Mouse (Mus musculus) layer of hippocampus, adult 18-20 months (tissue): ENCODE results near the gene Dennd4a. TPM values are rescaled to one million over a fixed set of nuclear protein-coding genes. Genes with fewer than 3 reads are reported as not detected.

Source experiments
- DNase-seq, 2 experiments: peaks; one replicate each; pipeline ENCODE4 v3.0.0; 2022; ENCODE audit warnings: low spot score in 2 of 2
- total RNA-seq, 2 experiments: library from RNA; stranded (reverse); gene quantifications; 2 replicates each; pipeline ENCODE4 v1.2.3; 2021

Dennd4a gene
- total RNA-seq, 2 experiments from 2014 or later, result 35.5 to 37.6 TPM

GRCm38 (mm10) chr9:64790673-64791660, 20.2 kb upstream of the Dennd4a start:
- no peak for DNase-seq

- no peak for DNase-seq
Observed at GRCm38 (mm10) chr9:64791676-64792075, 19.5 kb upstream of the Dennd4a start.

- no peak for DNase-seq
Observed at GRCm38 (mm10) chr9:64792379-64793274, 18.5 kb upstream of the Dennd4a start.

GRCm38 (mm10) chr9:64793275-64793590, 17.9 kb upstream of the Dennd4a start:
- DNase-seq, result no peak

GRCm38 (mm10) chr9:64793794-64794193, 17.3 kb upstream of the Dennd4a start:
- no peak for DNase-seq

GRCm38 (mm10) chr9:64794448-64795420, 16.4 kb upstream of the Dennd4a start:
- no peak for DNase-seq

- no peak for DNase-seq
Observed at GRCm38 (mm10) chr9:64795846-64796615, 15.1 kb upstream of the Dennd4a start.

GRCm38 (mm10) chr9:64797392-64797791, 13.7 kb upstream of the Dennd4a start:
- DNase-seq, result no peak

- no peak for DNase-seq
Observed at GRCm38 (mm10) chr9:64798099-64798498, 13.0 kb upstream of the Dennd4a start.

- no peak for DNase-seq
Observed at GRCm38 (mm10) chr9:64798859-64799258, 12.3 kb upstream of the Dennd4a start.

GRCm38 (mm10) chr9:64799504-64799903, 11.6 kb upstream of the Dennd4a start:
- no peak for DNase-seq

- no peak for DNase-seq
Observed at GRCm38 (mm10) chr9:64802561-64802960, 8.6 kb upstream of the Dennd4a start.

GRCm38 (mm10) chr9:64803373-64804214, 7.5 kb upstream of the Dennd4a start:
- no peak for DNase-seq

GRCm38 (mm10) chr9:64805875-64806274, 5.3 kb upstream of the Dennd4a start:
- DNase-seq, result no peak

GRCm38 (mm10) chr9:64806335-64807060, 4.6 kb upstream of the Dennd4a start:
- no peak for DNase-seq

GRCm38 (mm10) chr9:64807061-64807808, 3.9 kb upstream of the Dennd4a start:
- DNase-seq, result no peak

- no peak for DNase-seq
Observed at GRCm38 (mm10) chr9:64809851-64810250, 1.3 kb upstream of the Dennd4a start.
